Mouse (Mus musculus): ENCODE results near the gene Adk.

DNA sequence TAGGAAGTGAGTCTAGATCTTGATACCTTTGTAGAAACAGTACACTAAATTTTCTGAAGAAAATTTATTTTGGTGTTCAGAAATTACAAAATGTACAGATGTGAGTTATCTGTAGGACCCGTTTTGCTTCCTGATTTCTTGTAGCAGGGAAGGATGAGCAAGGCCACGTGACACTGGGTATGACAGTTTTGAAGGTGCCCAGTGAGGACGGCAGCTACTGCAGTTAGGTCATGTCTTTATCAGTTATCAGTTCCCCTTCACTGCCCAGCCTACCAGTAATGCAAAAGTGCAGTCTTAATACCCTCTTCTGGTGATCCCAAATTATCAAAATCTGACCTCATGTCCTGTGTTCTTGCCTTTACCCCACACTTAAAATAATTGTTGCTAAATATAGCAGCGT, 25.6 kb downstream of the Adk start:
- TF ChIP-seq EP300 (IDR thresholded peaks at IDR 0.05; ENCODE audit: low read depth) = no peak
- TF ChIP-seq CTCF (IDR thresholded peaks at IDR 0.05; ENCODE audit: low read depth) = no peak

Measured in liver, embryonic 14.5 days (tissue).